Mouse (Mus musculus) ES-Bruce4 (cell line): ENCODE data around the gene Ccdc137.

Experiments used
- CTCF ChIP-seq: IDR thresholded peaks from one replicate; pipeline ENCODE4 v1.8.1; 2011; ENCODE audit warnings: low read depth, low read length
- POLR2A ChIP-seq: IDR thresholded peaks from one replicate; pipeline ENCODE4 v1.8.1; 2011; ENCODE audit warnings: low read length; ENCODE audit not compliant: insufficient read depth

GRCm38 (mm10) chr11:120501701-120502100, 43.8 kb downstream of the Ccdc137 start:
- TF ChIP-seq CTCF (no peak), POLR2A (no peak)
